Mouse (Mus musculus) limb, embryonic 14.5 days (tissue): ENCODE data around the gene Cntn3. TPM values are rescaled to one million over a fixed set of nuclear protein-coding genes. Genes with fewer than 3 reads are reported as not detected.

Experiments used
- ATAC-seq: fragments of 200-750 bp; cut with Nextera tagmentation; 2 replicates; pipeline ENCODE4 v1.8.0; 2017; ENCODE audit warnings: low read depth, moderate number of reproducible peaks, moderate TSS enrichment; ENCODE audit not compliant: low FRiP score
- DNase-seq: peaks from one replicate; pipeline ENCODE4 v3.0.0-alpha.2; 2015; ENCODE audit warnings: low spot score
- H3K27ac ChIP-seq: fragments of 300-500 bp; sonication (generic); replicated peaks from 2 replicates; pipeline ENCODE4 v1.5.1; 2014; ENCODE audit warnings: low read depth, mild to moderate bottlenecking, low read length, moderate library complexity, mixed read lengths
- H3K27me3 ChIP-seq: fragments of 300-500 bp; sonication (generic); 2 replicates; pipeline ENCODE4 v1.6.1; 2014; ENCODE audit warnings: low read length, mixed read lengths; ENCODE audit not compliant: control insufficient read depth, insufficient read depth
- H3K36me3 ChIP-seq: fragments of 300-500 bp; sonication (generic); 2 replicates; pipeline ENCODE4 v1.6.1; 2014; ENCODE audit warnings: mild to moderate bottlenecking, low read length, moderate library complexity, mixed read lengths; ENCODE audit not compliant: control insufficient read depth, insufficient read depth
- H3K4me1 ChIP-seq: fragments of 300-500 bp; sonication (generic); 2 replicates; pipeline ENCODE4 v1.6.1; 2014; ENCODE audit warnings: antibody characterized with exemption, low read length, mixed read lengths; ENCODE audit not compliant: control insufficient read depth, insufficient read depth
- H3K4me2 ChIP-seq: fragments of 300-500 bp; sonication (generic); replicated peaks from 2 replicates; pipeline ENCODE4 v1.6.1; 2014; ENCODE audit warnings: low read depth, mild to moderate bottlenecking, low read length, moderate library complexity; ENCODE audit not compliant: severe bottlenecking
- H3K4me3 ChIP-seq: fragments of 300-500 bp; sonication (generic); replicated peaks from 2 replicates; pipeline ENCODE4 v1.5.1; 2014; ENCODE audit warnings: low read length
- H3K9ac ChIP-seq: fragments of 300-500 bp; sonication (generic); 2 replicates; pipeline ENCODE4 v1.6.1; 2014; ENCODE audit warnings: mild to moderate bottlenecking, low read depth, low read length, moderate library complexity; ENCODE audit not compliant: severe bottlenecking
- H3K9me3 ChIP-seq: fragments of 300-500 bp; sonication (generic); 2 replicates; pipeline ENCODE4 v1.6.1; 2016; ENCODE audit warnings: low read length; ENCODE audit not compliant: control insufficient read depth
- POLR2A ChIP-seq: fragments of 200-500 bp; IDR thresholded peaks from 2 replicates; pipeline ENCODE4 v1.8.0; 2012; ENCODE audit warnings: inconsistent platforms, mild to moderate bottlenecking, moderate library complexity, borderline replicate concordance; ENCODE audit not compliant: insufficient read depth, insufficient read length; ENCODE audit errors: extremely low read depth
- WGBS: fragments of 180-500 bp; shearing (Covaris S2); extraction: QIAGEN DNeasy Blood & Tissue Kit; methylation state at CpG from one replicate; pipeline ENCODE4 v1.1.7; 2014; 5-methylcytosine and 5-hydroxymethylcytosine counted together
- polyA plus RNA-seq, 2 experiments: library from polyadenylated mRNA; depleted of rRNA in 1 of 2; stranded (reverse) in 1 of 2; unstranded in 1 of 2; fragments of >200 nt; fragmentation: Nextera tagmentation in 1 of 2; extraction: Ambion mirVana in 1 of 2; gene quantifications; 2 replicates each; pipeline versions ENCODE4 v1.2.1 to v1.2.3; 2012 to 2014

Gene Cntn3
- polyA plus RNA-seq, 2 experiments: 2.2 to 2.9 TPM

GRCm38 (mm10) chr6:102478320-102479080 is 94.4 kb downstream of the Cntn3 start:
- Histone ChIP-seq H3K4me2 (no peak overlapping the region), H3K9ac (no peak overlapping the region), H3K36me3 (no peaks in the 10 kb centered on the region), H3K4me3 (no peak overlapping the region), H3K27ac (no peak overlapping the region), H3K4me1 (no peaks in the 10 kb centered on the region), H3K9me3 (no peaks in the 10 kb centered on the region), H3K27me3 (no peaks in the 10 kb centered on the region)
- ATAC-seq (no peak), DNase-seq (no peak)
- TF ChIP-seq POLR2A: no peak
- WGBS: 68% methylated on average over 8 of the region's 8 CpGs

DNA sequence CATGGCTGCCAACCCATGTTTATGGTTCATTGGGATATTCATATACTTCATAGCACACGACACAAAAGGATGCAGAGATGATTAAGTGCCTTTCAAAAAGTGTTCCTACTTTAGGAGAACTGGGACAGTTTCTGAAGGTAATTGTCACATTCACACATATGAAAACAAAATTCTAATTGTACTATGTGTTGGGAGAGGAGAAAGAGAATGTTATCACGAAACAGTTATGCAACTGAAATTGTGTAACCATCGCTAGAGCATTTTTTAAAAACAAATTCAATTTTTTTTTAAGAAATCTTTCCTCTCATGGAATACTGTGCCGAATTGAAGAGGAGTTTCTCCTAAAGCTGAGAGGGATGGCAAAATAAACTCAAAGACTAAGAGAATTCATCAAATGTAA is 134.5 kb downstream of the Cntn3 start:
- no peak overlapping the region for H3K4me3 ChIP-seq
- no peaks in the 10 kb centered on the region for H3K27me3 ChIP-seq
- no peaks in the 10 kb centered on the region for H3K9me3 ChIP-seq
- no peak overlapping the region for H3K27ac ChIP-seq
- no peak overlapping the region for H3K4me2 ChIP-seq
- ATAC-seq (no peak), DNase-seq (no peak)
- no peak for TF ChIP-seq POLR2A
- no peaks in the 10 kb centered on the region for H3K4me1 ChIP-seq
- no peak overlapping the region for H3K9ac ChIP-seq
- no peaks in the 10 kb centered on the region for H3K36me3 ChIP-seq
- 85% methylated on average over 4 of the region's 4 CpGs for WGBS

- no peak overlapping the region for H3K9ac ChIP-seq
- H3K36me3 ChIP-seq: no peaks in the 10 kb centered on the region
- DNase-seq (no peak), ATAC-seq (no peak)
- H3K27me3 ChIP-seq: no peaks in the 10 kb centered on the region
- H3K4me1 ChIP-seq: no peaks in the 10 kb centered on the region
- H3K4me2 ChIP-seq: no peak overlapping the region
- H3K27ac ChIP-seq: no peak overlapping the region
- H3K4me3 ChIP-seq: no peak overlapping the region
- TF ChIP-seq POLR2A: no peak
- no peaks in the 10 kb centered on the region for H3K9me3 ChIP-seq
- WGBS: 77% methylated on average over 1 of the region's 1 CpGs
Observed at GRCm38 (mm10) chr6:102427549-102427948, 145.4 kb downstream of the Cntn3 start.

DNA sequence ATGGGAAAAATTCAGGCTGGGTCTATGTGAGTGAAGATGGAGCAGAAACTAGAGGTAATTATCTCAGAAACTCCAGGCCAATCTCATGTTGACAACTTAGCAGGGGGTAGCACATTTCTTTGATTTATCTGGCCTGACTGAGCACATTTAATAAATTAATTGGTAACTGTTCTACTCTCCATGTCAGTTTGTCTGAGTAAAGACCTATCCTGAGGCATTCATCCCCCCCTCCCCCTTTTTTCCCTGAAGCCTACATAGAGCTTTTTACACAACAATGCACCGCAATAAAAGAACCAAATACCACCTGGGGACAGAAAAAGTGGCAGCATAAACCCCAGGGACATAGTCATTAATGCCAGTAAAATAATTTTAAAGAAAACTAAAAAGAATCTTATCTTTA is 151.1 kb downstream of the Cntn3 start:
- Histone ChIP-seq H3K4me1 (no peaks in the 10 kb centered on the region), H3K4me2 (no peak overlapping the region), H3K9me3 (no peaks in the 10 kb centered on the region), H3K27ac (no peak overlapping the region), H3K27me3 (no peaks in the 10 kb centered on the region), H3K9ac (no peak overlapping the region), H3K4me3 (no peak overlapping the region), H3K36me3 (no peaks in the 10 kb centered on the region)
- no peak for TF ChIP-seq POLR2A
- DNase-seq (no peak), ATAC-seq (no peak)
- WGBS: 23% methylated on average over 1 of the region's 1 CpGs

GRCm38 (mm10) chr6:102388590-102388989 is 184.3 kb downstream of the Cntn3 start:
- 90% methylated on average over 4 of the region's 4 CpGs for WGBS
- no peak overlapping the region for H3K4me3 ChIP-seq
- no peak for TF ChIP-seq POLR2A
- no peak overlapping the region for H3K27ac ChIP-seq
- no peaks in the 10 kb centered on the region for H3K27me3 ChIP-seq
- ATAC-seq (no peak), DNase-seq (no peak)
- no peaks in the 10 kb centered on the region for H3K36me3 ChIP-seq
- no peak overlapping the region for H3K9ac ChIP-seq
- H3K4me1 ChIP-seq: no peaks in the 10 kb centered on the region
- H3K9me3 ChIP-seq: no peaks in the 10 kb centered on the region
- H3K4me2 ChIP-seq: no peak overlapping the region
